Mouse (Mus musculus): ENCODE results near the gene Micu2. TPM values are rescaled to one million over a fixed set of nuclear protein-coding genes. Genes with fewer than 3 reads are reported as not detected.

Gene Micu2
- polyA plus RNA-seq, 1 experiment: 36.2 TPM

DNA sequence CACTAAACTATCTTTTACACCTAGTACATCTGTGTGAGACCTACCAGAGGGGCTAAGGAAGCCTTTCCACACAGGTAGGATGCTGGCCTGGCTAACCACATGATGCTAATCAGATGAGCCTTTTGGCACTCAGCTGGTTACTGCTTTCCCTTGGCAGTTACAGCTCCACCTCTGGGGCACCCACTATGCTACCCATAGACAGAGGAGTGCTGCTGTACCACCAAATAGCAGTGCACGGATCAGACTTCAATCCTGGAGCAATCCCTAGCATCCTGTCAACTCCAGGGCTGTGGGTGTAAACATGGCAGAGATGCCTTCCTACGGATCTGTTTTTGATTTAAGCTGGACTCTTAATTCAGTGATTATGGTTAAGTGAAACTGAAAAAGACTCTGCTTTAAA, 13.3 kb downstream of the Micu2 start:
- H3K4me1 ChIP-seq (ENCODE audit: control insufficient read depth, insufficient read depth, low read length): no peaks in the 10 kb centered on the region

DNA sequence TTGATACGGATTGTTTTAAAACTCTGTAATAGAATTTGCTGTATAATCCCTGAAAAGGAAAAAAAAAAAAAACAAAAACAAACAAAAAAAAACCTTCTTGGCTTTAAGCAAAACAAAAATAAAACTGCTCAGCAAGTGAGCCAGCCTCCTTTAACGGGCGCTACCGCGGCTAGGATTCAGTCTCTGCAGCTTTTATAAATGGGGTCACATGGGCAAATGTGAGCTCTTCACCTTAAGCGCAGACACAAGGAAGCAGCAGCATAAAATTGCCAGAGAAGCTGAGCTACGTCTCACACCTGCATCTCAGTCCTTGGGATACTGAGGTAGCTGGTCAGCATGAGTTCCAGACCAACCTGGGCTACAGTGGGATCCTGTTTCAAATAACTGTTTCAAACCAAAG, 16.6 kb downstream of the Micu2 start:
- no peak for TF ChIP-seq CTCF (IDR thresholded peaks at IDR 0.05; ENCODE audit: low read depth, low read length)
- H3K4me1 ChIP-seq (ENCODE audit: control insufficient read depth, insufficient read depth, low read length): no peaks in the 10 kb centered on the region
- H3K4me3 ChIP-seq (ENCODE audit: low read depth, low read length): no peak overlapping the region

More for the DNA sequence above, 13.3 kb downstream of the Micu2 start:
- Histone ChIP-seq H3K27ac (ENCODE audit: insufficient read depth, low read length) (no peak overlapping the region), H3K9ac (ENCODE audit: low read depth, poor library complexity, severe bottlenecking) (no peak overlapping the region), H3K9me3 (replicated peaks; ENCODE audit: control insufficient read depth, insufficient read depth, low read length, poor library complexity, severe bottlenecking) (no peaks in the 10 kb centered on the region), H3K36me3 (ENCODE audit: control insufficient read depth, insufficient read depth, low read length, poor library complexity, severe bottlenecking) (no peaks in the 10 kb centered on the region), H3K4me3 (ENCODE audit: low read depth, low read length) (no peak overlapping the region), H3K27me3 (ENCODE audit: control insufficient read depth, insufficient read depth, low read length, poor library complexity, severe bottlenecking) (no peaks in the 10 kb centered on the region)
- TF ChIP-seq POLR2A (IDR thresholded peaks at IDR 0.05; ENCODE audit: insufficient read depth, low read length) (no peak), EP300 (IDR thresholded peaks at IDR 0.05; ENCODE audit: insufficient read depth, low read depth, low read length) (no peak), CTCF (IDR thresholded peaks at IDR 0.05; ENCODE audit: low read depth, low read length) (no peak)

DNA sequence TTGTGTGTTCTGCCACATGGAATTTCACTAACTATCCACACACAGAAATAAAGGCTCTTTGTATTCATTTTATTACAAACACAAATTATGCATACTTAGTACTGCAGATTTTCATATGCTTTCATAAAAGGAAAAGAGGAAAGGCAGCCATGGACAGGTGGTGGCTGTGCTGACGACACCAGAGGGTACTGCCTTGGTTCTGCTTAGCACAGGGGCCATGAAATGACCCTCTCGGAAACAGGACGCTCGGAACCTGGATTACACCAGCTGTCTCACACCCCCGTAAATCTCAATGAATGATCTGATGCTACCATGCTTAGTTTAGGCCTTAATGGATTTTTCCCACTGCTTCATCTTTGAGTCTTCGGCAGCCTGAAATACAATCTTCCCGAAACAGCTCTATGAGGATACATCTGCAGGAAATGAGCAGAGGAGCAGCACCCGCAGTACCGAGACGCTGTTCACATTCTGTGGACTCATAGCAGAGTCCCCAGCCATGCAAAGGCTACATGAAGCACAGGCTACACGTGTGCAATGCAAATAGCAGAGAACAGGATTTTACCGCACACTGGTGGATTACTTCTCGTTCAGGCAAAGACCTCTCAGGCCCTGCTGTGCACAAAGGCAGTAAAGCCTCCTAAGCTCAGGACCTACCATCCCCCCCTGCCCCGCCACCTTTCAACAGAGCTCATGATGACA, 17.2 kb downstream of the Micu2 start:
- Histone ChIP-seq H3K4me1 (ENCODE audit: control insufficient read depth, insufficient read depth, low read length) (no peaks in the 10 kb centered on the region), H3K27me3 (ENCODE audit: control insufficient read depth, insufficient read depth, low read length, poor library complexity, severe bottlenecking) (no peaks in the 10 kb centered on the region; the same call in 1 of the 2 replicates), H3K36me3 (ENCODE audit: control insufficient read depth, insufficient read depth, low read length, poor library complexity, severe bottlenecking) (no peaks in the 10 kb centered on the region), H3K27ac (ENCODE audit: insufficient read depth, low read length) (no peak overlapping the region), H3K9me3 (replicated peaks; ENCODE audit: control insufficient read depth, insufficient read depth, low read length, poor library complexity, severe bottlenecking) (no peaks in the 10 kb centered on the region), H3K4me3 (ENCODE audit: low read depth, low read length) (no peak overlapping the region), H3K9ac (ENCODE audit: low read depth, poor library complexity, severe bottlenecking) (no peak overlapping the region)
- TF ChIP-seq EP300 (IDR thresholded peaks at IDR 0.05; ENCODE audit: insufficient read depth, low read depth, low read length) (no peak), CTCF (IDR thresholded peaks at IDR 0.05; ENCODE audit: low read depth, low read length) (no peak), POLR2A (IDR thresholded peaks at IDR 0.05; ENCODE audit: insufficient read depth, low read length) (no peak)

More for the DNA sequence above, 16.6 kb downstream of the Micu2 start:
- no peaks in the 10 kb centered on the region for H3K36me3 ChIP-seq (ENCODE audit: control insufficient read depth, insufficient read depth, low read length, poor library complexity, severe bottlenecking)
- H3K9ac ChIP-seq (ENCODE audit: low read depth, poor library complexity, severe bottlenecking): no peak overlapping the region
- no peak overlapping the region for H3K27ac ChIP-seq (ENCODE audit: insufficient read depth, low read length)
- no peaks in the 10 kb centered on the region; the same call in 1 of the 2 replicates for H3K27me3 ChIP-seq (ENCODE audit: control insufficient read depth, insufficient read depth, low read length, poor library complexity, severe bottlenecking)
- no peaks in the 10 kb centered on the region for H3K9me3 ChIP-seq (replicated peaks; ENCODE audit: control insufficient read depth, insufficient read depth, low read length, poor library complexity, severe bottlenecking)

DNA sequence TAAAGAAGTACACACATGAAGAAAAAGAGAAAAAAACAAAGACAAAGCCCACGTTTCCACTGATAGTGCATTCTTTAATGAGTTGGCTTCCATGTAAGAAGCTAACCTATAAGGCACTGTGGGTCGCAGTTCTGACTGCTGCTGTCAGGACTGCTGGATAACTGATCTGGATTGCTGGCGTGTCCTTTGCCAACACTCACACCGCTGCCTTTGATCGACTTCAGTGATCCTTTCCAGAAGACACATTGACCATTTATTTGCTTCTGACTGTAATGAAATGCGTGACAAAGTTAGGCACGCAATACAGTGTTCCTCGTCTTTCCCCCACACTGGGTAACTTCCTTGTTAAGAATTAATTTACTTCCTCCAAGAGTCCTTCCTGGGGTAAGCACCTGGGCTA, 18.3 kb downstream of the Micu2 start:
- no peaks in the 10 kb centered on the region for H3K9me3 ChIP-seq (replicated peaks; ENCODE audit: control insufficient read depth, insufficient read depth, low read length, poor library complexity, severe bottlenecking)
- H3K9ac ChIP-seq (ENCODE audit: low read depth, poor library complexity, severe bottlenecking): no peak overlapping the region
- no peak overlapping the region for H3K27ac ChIP-seq (ENCODE audit: insufficient read depth, low read length)
- no peak overlapping the region for H3K4me3 ChIP-seq (ENCODE audit: low read depth, low read length)
- no peaks in the 10 kb centered on the region for H3K36me3 ChIP-seq (ENCODE audit: control insufficient read depth, insufficient read depth, low read length, poor library complexity, severe bottlenecking)
- no peak for TF ChIP-seq EP300 (IDR thresholded peaks at IDR 0.05; ENCODE audit: insufficient read depth, low read depth, low read length)
- no peak for TF ChIP-seq CTCF (IDR thresholded peaks at IDR 0.05; ENCODE audit: low read depth, low read length)
- no peaks in the 10 kb centered on the region; the same call in 1 of the 2 replicates for H3K27me3 ChIP-seq (ENCODE audit: control insufficient read depth, insufficient read depth, low read length, poor library complexity, severe bottlenecking)
- H3K4me1 ChIP-seq (ENCODE audit: control insufficient read depth, insufficient read depth, low read length): no peaks in the 10 kb centered on the region

DNA sequence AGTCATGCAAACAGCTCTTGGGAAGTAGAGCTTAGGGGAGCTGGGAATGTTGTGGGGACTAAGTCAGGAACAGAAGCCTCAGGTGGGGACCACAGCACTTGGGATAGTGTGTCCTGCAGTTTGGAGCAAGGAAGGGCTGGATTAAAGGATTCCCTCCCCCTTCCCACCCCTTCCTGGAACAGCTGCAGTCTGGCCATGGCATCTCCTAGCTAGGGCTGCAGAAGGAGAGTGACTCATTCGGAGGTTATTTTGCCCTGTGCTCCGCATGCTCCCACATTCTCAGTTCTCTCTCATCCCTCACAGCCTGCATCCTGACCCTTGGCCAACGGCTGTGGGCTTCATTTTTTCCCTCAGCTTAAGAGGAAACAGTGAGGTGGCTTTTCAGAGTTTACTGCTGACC, 18.9 kb downstream of the Micu2 start:
- H3K27me3 ChIP-seq (ENCODE audit: control insufficient read depth, insufficient read depth, low read length, poor library complexity, severe bottlenecking): no peaks in the 10 kb centered on the region; the same call in 1 of the 2 replicates
- H3K9ac ChIP-seq (ENCODE audit: low read depth, poor library complexity, severe bottlenecking): no peak overlapping the region
- no peaks in the 10 kb centered on the region for H3K36me3 ChIP-seq (ENCODE audit: control insufficient read depth, insufficient read depth, low read length, poor library complexity, severe bottlenecking)
- TF ChIP-seq EP300 (IDR thresholded peaks at IDR 0.05; ENCODE audit: insufficient read depth, low read depth, low read length) (no peak), CTCF (IDR thresholded peaks at IDR 0.05; ENCODE audit: low read depth, low read length) (no peak), POLR2A (IDR thresholded peaks at IDR 0.05; ENCODE audit: insufficient read depth, low read length) (no peak)
- H3K27ac ChIP-seq (ENCODE audit: insufficient read depth, low read length): no peak overlapping the region
- H3K4me1 ChIP-seq (ENCODE audit: control insufficient read depth, insufficient read depth, low read length): no peaks in the 10 kb centered on the region
- no peak overlapping the region for H3K4me3 ChIP-seq (ENCODE audit: low read depth, low read length)
- no peaks in the 10 kb centered on the region for H3K9me3 ChIP-seq (replicated peaks; ENCODE audit: control insufficient read depth, insufficient read depth, low read length, poor library complexity, severe bottlenecking)

DNA sequence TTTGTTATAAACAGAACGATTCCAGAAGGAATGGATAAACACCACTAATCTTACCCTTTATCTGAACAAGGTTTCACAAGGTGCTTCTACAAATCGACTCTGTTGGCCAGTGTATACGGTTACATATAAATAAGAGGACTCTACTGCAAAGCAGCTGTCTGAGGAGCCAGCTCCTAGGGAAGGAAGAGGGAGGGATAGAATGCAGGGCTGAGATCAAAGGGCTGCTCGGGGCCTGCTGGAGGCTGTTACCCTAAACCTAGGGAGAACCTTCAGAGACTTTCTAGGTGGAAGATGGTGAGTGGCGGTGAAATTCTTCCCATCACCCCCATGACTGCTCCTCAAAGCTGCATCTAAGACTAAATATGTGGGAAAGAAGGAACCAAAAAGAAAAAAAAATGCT, 20.9 kb downstream of the Micu2 start:
- no peaks in the 10 kb centered on the region for H3K9me3 ChIP-seq (replicated peaks; ENCODE audit: control insufficient read depth, insufficient read depth, low read length, poor library complexity, severe bottlenecking)
- H3K4me1 ChIP-seq (ENCODE audit: control insufficient read depth, insufficient read depth, low read length): no peaks in the 10 kb centered on the region
- TF ChIP-seq CTCF (IDR thresholded peaks at IDR 0.05; ENCODE audit: low read depth, low read length) (no peak), POLR2A (IDR thresholded peaks at IDR 0.05; ENCODE audit: insufficient read depth, low read length) (no peak), EP300 (IDR thresholded peaks at IDR 0.05; ENCODE audit: insufficient read depth, low read depth, low read length) (no peak)
- H3K36me3 ChIP-seq (ENCODE audit: control insufficient read depth, insufficient read depth, low read length, poor library complexity, severe bottlenecking): no peaks in the 10 kb centered on the region
- H3K9ac ChIP-seq (ENCODE audit: low read depth, poor library complexity, severe bottlenecking): no peak overlapping the region
- H3K27ac ChIP-seq (ENCODE audit: insufficient read depth, low read length): no peak overlapping the region
- no peak overlapping the region for H3K4me3 ChIP-seq (ENCODE audit: low read depth, low read length)
- H3K27me3 ChIP-seq (ENCODE audit: control insufficient read depth, insufficient read depth, low read length, poor library complexity, severe bottlenecking): no peaks in the 10 kb centered on the region; the same call in 1 of the 2 replicates
